Mouse (Mus musculus): ENCODE results near the gene Tmbim6. TPM values are rescaled to one million over a fixed set of nuclear protein-coding genes. Genes with fewer than 3 reads are reported as not detected.

Tmbim6 gene
- polyA plus RNA-seq, 1 experiment from 2014 or later: 227 TPM

- no peak overlapping the region for H3K27ac ChIP-seq
- 91% methylated on average over 23 of the region's 23 CpGs for WGBS
Observed at GRCm38 (mm10) chr15:99422551-99422950, 29.9 kb downstream of the Tmbim6 start.

GRCm38 (mm10) chr15:99423131-99423530 lies 30.4 kb downstream of the Tmbim6 start:
- Histone ChIP-seq H3K36me3 (ENCODE audit: poor library complexity, severe bottlenecking) (peaks cover 66% of the 10 kb centered on the region), H3K4me3 (no peak overlapping the region), H3K4me2 (no peak overlapping the region), H3K4me1 (peaks cover 16% of the 10 kb centered on the region), H3K27me3 (no peaks in the 10 kb centered on the region), H3K27ac (no peak overlapping the region), H3K9me3 (replicated peaks) (no peaks in the 10 kb centered on the region), H3K9ac (no peak overlapping the region)
- no peak for ATAC-seq
- 94% methylated on average over 10 of the region's 10 CpGs for WGBS

More at GRCm38 (mm10) chr15:99422551-99422950, 29.9 kb downstream of the Tmbim6 start:
- no peaks in the 10 kb centered on the region for H3K27me3 ChIP-seq
- no peak overlapping the region for H3K4me2 ChIP-seq
- no peak overlapping the region for H3K4me3 ChIP-seq
- H3K4me1 ChIP-seq: peaks cover 16% of the 10 kb centered on the region
- peaks cover 60% of the 10 kb centered on the region for H3K36me3 ChIP-seq (ENCODE audit: poor library complexity, severe bottlenecking)
- no peak for ATAC-seq
- no peaks in the 10 kb centered on the region for H3K9me3 ChIP-seq (replicated peaks)
- H3K9ac ChIP-seq: no peak overlapping the region

DNA sequence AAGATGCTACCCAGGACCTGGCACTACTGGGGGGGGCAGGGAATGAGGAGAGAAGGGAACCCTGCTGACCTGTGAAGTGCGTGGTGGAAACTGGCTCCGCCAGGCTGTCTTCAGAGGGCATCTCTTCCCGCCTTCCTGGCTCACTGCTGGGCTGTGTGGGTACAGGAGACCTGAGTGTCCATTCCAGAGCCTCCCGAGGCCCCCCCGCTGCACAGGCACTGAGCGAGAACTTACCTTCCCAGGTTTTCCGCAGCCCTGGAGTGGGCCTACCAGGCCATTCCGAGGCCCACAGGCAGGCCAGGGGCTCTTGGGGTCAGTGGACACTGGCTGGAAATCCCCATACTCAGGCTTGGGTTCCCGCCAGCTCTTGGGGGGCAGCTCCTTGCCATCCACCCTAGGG lies 31.2 kb downstream of the Tmbim6 start:
- no peak overlapping the region; the same call in 1 of the 2 replicates for H3K27ac ChIP-seq
- peaks cover 73% of the 10 kb centered on the region for H3K36me3 ChIP-seq (ENCODE audit: poor library complexity, severe bottlenecking)
- WGBS: 92% methylated on average over 9 of the region's 9 CpGs

GRCm38 (mm10) chr15:99430394-99430793 lies 37.7 kb downstream of the Tmbim6 start:
- H3K9me3 ChIP-seq (replicated peaks): no peaks in the 10 kb centered on the region
- H3K36me3 ChIP-seq (ENCODE audit: poor library complexity, severe bottlenecking): peaks cover 83% of the 10 kb centered on the region
- 83% methylated on average over 8 of the region's 8 CpGs for WGBS

More for the DNA sequence above, 31.2 kb downstream of the Tmbim6 start:
- ATAC-seq: no peak
- no peak overlapping the region for H3K4me2 ChIP-seq
- no peaks in the 10 kb centered on the region for H3K9me3 ChIP-seq (replicated peaks)
- peaks cover 16% of the 10 kb centered on the region for H3K4me1 ChIP-seq
- H3K9ac ChIP-seq: no peak overlapping the region
- no peaks in the 10 kb centered on the region for H3K27me3 ChIP-seq
- no peak overlapping the region for H3K4me3 ChIP-seq

DNA sequence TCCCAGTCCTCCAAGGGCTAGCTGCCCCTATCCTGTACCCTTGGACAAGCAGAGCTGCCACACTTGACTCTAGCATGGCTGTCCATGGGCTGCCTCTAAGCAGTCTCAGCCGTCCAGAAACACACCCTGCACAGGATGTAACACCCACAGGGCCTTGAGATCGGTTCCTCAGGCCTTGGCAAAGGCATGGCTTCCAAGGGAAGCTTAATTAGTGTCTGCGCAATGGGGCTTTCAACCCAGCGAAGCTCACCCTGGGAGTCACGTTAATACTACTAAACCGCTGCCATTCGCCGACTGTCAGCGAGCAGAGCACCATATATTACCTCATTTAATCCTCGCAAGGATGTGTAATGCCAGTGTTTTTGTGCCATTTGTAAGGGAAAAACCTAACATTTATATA lies 38.4 kb downstream of the Tmbim6 start:
- no peak for ATAC-seq
- 88% methylated on average over 10 of the region's 10 CpGs for WGBS
- H3K27me3 ChIP-seq: no peaks in the 10 kb centered on the region
- peaks cover 5% of the 10 kb centered on the region for H3K4me1 ChIP-seq
- H3K27ac ChIP-seq: no peak overlapping the region
- no peak overlapping the region for H3K9ac ChIP-seq
- peaks cover 76% of the 10 kb centered on the region for H3K36me3 ChIP-seq (ENCODE audit: poor library complexity, severe bottlenecking)
- no peak overlapping the region for H3K4me3 ChIP-seq
- no peaks in the 10 kb centered on the region for H3K9me3 ChIP-seq (replicated peaks)
- H3K4me2 ChIP-seq: no peak overlapping the region

More at GRCm38 (mm10) chr15:99430394-99430793, 37.7 kb downstream of the Tmbim6 start:
- Histone ChIP-seq H3K9ac (no peak overlapping the region), H3K4me2 (no peak overlapping the region), H3K27me3 (no peaks in the 10 kb centered on the region), H3K27ac (no peak overlapping the region), H3K4me3 (no peak overlapping the region), H3K4me1 (no peaks in the 10 kb centered on the region; the same call in 1 of the 2 replicates)
- ATAC-seq: no peak

DNA sequence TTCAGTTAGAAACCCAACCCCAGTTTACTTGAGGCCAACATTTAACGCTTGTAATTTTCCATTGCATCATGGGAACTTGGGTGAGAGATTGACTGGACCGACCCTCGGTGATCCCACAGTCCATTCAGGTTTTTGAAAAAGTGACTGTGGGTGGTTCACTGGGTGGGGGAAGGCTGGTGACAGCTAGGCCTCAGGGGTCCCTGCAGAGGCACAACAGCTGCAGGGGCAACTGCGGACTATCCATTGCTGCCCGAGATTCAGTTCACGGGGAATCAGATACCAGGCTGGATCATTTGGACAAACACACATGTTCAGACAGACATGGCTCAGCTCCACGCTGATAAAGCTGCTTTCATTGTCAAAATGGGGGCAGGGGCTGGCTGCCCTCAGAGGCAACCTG lies 38.8 kb downstream of the Tmbim6 start:
- no peak overlapping the region for H3K9ac ChIP-seq
- ATAC-seq: no peak
- H3K4me1 ChIP-seq: peaks cover 9% of the 10 kb centered on the region
- no peaks in the 10 kb centered on the region for H3K9me3 ChIP-seq (replicated peaks)
- no peak overlapping the region for H3K27ac ChIP-seq
- H3K4me3 ChIP-seq: no peak overlapping the region
- no peak overlapping the region for H3K4me2 ChIP-seq
- H3K36me3 ChIP-seq (ENCODE audit: poor library complexity, severe bottlenecking): peaks cover 72% of the 10 kb centered on the region
- no peaks in the 10 kb centered on the region for H3K27me3 ChIP-seq
- WGBS: 88% methylated on average over 7 of the region's 7 CpGs

DNA sequence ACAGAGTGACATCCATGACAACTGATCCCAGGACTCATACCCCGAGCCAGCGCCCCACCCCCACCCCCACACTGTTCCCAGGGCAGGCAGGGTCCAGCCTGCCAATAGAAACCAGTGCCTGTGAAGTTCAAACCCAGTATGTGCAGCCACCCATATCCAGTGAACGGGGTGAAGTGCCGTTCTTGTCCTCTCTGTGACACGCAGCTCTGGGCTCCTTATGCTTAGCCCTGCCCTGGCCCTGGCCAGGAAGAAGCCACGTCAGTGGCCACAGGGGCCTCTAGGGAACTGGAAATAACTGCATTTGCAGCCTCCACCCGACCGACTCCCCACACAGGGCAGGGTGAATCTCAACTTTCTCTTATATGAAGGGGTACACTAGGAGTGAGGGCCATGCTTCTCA lies 39.3 kb downstream of the Tmbim6 start:
- ATAC-seq: no peak
- 95% methylated on average over 8 of the region's 8 CpGs for WGBS
- H3K36me3 ChIP-seq (ENCODE audit: poor library complexity, severe bottlenecking): peaks cover 69% of the 10 kb centered on the region

GRCm38 (mm10) chr15:99433081-99433718 lies 40.5 kb downstream of the Tmbim6 start:
- no peaks in the 10 kb centered on the region for H3K27me3 ChIP-seq
- no peak overlapping the region for H3K9ac ChIP-seq
- H3K27ac ChIP-seq: no peak overlapping the region
- H3K4me3 ChIP-seq: no peak overlapping the region
- H3K36me3 ChIP-seq (ENCODE audit: poor library complexity, severe bottlenecking): peaks cover 64% of the 10 kb centered on the region
- no peak overlapping the region for H3K4me2 ChIP-seq
- no peak for ATAC-seq
- WGBS: 90% methylated on average over 16 of the region's 16 CpGs
- H3K9me3 ChIP-seq (replicated peaks): no peaks in the 10 kb centered on the region
- H3K4me1 ChIP-seq: peaks cover 11% of the 10 kb centered on the region

More for the DNA sequence above, 39.3 kb downstream of the Tmbim6 start:
- H3K9ac ChIP-seq: no peak overlapping the region
- H3K9me3 ChIP-seq (replicated peaks): no peaks in the 10 kb centered on the region
- H3K27me3 ChIP-seq: no peaks in the 10 kb centered on the region
- no peak overlapping the region for H3K4me2 ChIP-seq
- H3K27ac ChIP-seq: no peak overlapping the region
- no peak overlapping the region for H3K4me3 ChIP-seq
- peaks cover 11% of the 10 kb centered on the region for H3K4me1 ChIP-seq

- H3K4me1 ChIP-seq: peaks cover 11% of the 10 kb centered on the region
- peaks cover 60% of the 10 kb centered on the region for H3K36me3 ChIP-seq (ENCODE audit: poor library complexity, severe bottlenecking)
- no peak overlapping the region for H3K4me3 ChIP-seq
- H3K27ac ChIP-seq: no peak overlapping the region
- H3K4me2 ChIP-seq: no peak overlapping the region
- no peaks in the 10 kb centered on the region for H3K9me3 ChIP-seq (replicated peaks)
- WGBS: 91% methylated on average over 12 of the region's 12 CpGs
- no peak overlapping the region for H3K9ac ChIP-seq
- H3K27me3 ChIP-seq: no peaks in the 10 kb centered on the region
- no peak for ATAC-seq
Observed at GRCm38 (mm10) chr15:99433913-99434312, 41.2 kb downstream of the Tmbim6 start.

DNA sequence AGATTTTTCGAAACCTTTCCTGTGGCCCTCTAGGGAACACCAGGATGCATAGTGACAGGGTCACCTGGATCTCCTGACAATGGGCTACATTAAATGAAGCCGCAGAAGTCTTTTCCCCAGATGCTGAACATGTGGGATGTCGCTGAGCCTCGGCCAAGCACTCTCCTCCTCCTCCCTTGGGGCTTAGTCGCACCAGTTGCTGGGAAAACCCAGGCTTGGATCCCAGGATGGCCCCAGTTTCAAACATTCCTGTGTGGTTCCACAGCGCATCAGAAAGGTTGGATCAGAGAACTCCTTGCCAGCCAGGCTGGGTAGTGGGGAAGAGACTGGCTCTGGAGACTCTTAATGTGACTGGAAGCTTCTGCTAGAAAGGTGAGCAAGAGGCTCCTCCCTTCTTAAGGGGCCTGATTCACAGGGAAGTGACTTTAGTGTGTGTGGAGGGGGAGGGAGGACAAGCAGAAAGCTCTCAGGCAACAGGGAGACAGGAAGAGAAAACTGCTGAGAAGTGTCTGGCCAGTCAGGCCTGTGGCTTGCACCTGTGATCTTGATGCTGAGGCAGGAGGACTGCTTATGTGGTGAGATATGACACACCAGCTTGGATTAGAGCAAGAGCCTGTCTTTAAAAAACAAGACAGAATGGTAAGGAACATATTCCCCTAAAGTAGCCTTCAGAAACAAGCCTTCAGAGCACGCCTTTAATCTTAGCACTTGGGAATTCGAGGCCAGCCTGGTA lies 46.5 kb downstream of the Tmbim6 start:
- peaks cover 32% of the 10 kb centered on the region for H3K4me1 ChIP-seq
- H3K9ac ChIP-seq: no peak overlapping the region
- H3K9me3 ChIP-seq (replicated peaks): no peaks in the 10 kb centered on the region
- H3K4me3 ChIP-seq: no peak overlapping the region
- no peak overlapping the region for H3K27ac ChIP-seq
- H3K36me3 ChIP-seq (ENCODE audit: poor library complexity, severe bottlenecking): peaks cover 17% of the 10 kb centered on the region
- no peak for ATAC-seq
- 84% methylated on average over 8 of the region's 8 CpGs for WGBS
- no peak overlapping the region for H3K4me2 ChIP-seq
- H3K27me3 ChIP-seq: no peaks in the 10 kb centered on the region

DNA sequence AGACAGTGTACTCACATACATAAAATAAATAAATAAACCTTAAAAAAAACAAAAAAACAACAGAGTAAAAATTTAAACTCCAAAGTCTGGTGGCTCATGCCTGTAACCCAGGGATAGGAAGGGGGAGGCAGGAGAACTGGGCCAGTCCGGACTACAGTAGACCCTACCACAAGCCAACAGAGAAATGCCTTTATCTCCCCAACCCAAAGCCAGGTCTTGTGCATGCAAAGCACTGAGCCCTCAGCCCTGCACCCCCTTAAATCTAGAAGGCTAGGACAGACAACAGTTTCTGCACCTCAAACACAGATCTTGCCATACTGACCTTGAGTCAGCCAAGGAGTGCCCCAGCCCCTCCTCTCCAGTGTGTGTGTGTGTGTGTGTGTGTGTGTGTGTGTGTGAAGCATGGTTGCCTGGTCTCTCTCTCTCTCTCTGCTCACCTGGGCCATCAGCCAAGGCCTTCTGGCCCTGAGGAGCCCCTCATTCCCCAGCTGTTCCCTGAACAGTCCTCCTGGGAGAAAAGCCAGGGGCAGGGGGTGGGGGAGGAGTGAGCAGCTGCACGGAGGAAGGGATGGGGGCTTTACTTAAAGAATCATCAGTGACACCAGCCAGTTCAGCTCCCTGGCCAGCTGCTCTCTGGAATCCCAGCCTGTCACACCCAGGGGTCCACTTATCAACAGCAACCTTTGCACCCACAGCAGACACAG lies 47.6 kb downstream of the Tmbim6 start:
- Histone ChIP-seq H3K4me2 (peak overlapping the region; percentile 4; the same call in 1 of the 2 replicates), H3K27me3 (no peaks in the 10 kb centered on the region), H3K9me3 (replicated peaks) (no peaks in the 10 kb centered on the region), H3K36me3 (ENCODE audit: poor library complexity, severe bottlenecking) (peaks cover 17% of the 10 kb centered on the region), H3K27ac (peak overlapping the region; percentile 83), H3K4me1 (peaks cover 32% of the 10 kb centered on the region), H3K4me3 (no peak overlapping the region), H3K9ac (no peak overlapping the region)
- peak; percentile 80 for ATAC-seq
- WGBS: 45% methylated on average over 2 of the region's 2 CpGs
